Mouse (Mus musculus): ENCODE data around the gene Rnf24.

DNA sequence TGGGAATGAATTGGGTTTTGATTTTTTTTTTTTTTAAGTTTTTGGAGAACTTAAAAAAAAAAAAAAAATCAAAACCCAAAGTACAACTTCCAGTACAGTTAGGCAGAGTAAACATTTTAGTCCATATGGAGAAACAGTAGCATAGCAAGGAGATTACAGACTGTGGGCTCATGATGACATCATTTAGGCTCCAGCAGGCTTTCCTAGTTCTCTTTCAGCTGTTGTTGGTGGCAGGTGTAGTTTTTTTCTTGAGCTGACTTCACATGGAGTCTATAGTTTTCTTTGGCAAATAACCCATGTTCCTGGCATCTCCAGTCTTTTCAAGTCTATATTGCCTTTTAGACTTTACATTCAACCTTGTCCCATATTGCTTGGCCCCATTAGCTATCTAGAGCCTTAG is 62.0 kb downstream of the Rnf24 start:
- TF ChIP-seq CHD2 (IDR thresholded peaks at IDR 0.05; ENCODE audit: low read depth, low read length) (no peak), ZNF384 (IDR thresholded peaks at IDR 0.05; ENCODE audit: low read depth, low read length) (no peak)

Data from ES-E14 (cell line).